Mouse (Mus musculus): ENCODE data around the gene Pogz.

DNA sequence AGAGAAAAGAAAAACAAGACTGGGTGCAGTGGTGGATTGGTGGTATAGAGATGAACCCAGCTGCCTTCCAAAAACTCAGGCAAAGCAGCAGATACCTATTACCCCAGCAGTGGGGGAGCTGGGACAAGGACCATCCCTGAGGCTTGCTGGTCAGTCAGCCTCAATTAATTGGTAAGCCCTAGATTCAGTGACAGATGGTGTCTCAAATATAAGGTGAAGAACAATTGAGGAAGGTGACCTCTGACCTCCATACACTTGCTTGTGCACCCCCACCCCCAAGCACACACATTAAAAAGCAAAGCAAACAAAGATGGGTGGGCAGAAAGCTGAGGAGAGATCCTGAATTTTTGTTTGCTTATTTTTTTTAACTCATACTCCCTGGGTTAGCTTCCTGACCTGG is 41.2 kb upstream of the Pogz start:
- TF ChIP-seq CTCF (conservative IDR thresholded peaks at IDR 0.05; ENCODE audit: low read length) = no peak
- no peak for TF ChIP-seq NANOG (IDR thresholded peaks at IDR 0.05; ENCODE audit: borderline replicate concordance, low read length)
